Mouse (Mus musculus): ENCODE measurements around the gene Olfr311. TPM values are rescaled to one million over a fixed set of nuclear protein-coding genes. Genes with fewer than 3 reads are reported as not detected.

The Olfr311 gene
- polyA plus RNA-seq, 1 experiment from 2014 or later, result not detected

DNA sequence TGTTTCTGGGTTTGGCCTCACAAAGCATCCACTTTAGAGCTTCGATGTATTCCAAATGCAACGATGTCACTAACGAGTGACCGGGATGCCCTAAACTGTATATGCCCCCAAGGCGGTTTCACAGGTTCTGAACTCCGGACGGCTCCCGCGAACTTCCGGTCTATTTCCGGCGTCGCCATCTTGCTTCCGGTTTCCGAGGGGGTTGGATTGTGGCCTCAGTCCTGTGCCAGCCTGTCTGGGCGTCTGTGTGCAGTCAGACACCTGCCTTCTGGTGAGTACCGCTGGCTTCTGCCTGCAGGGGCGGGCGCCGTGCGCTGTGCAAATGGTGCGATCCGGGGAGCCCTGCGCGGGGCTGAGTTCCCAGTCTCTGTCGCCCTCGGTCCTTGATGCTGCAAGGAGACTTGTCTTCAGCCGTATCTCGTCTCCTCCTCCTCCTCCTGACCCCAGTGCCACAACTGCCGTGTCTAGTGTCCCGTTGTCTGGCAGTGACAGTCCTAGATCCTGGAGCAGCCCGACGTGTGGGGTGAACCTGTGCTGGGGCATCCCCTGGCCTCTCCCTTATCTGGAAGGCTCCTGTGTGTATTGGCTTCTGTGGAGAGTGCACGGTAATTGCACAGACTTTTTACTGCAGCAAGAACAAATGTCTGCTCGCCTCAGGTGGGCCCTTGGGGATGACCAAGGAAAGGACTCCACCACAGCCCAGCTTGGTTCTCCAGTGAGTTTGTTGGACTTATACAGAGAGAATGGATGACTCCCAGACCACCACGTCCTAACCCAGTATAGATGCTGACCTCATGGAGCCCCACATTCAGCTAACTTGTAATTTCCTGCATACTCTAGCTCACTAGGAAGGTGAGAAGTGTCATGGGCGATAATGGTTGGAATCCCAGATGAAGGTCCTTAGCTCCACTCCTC, 28.2 kb downstream of the Olfr311 start, which contains the start of gene 2810021J22Rik:
2810021J22Rik (plus strand) TSS at position 178 of the 915 bp plus-strand sequence.
- H3K27me3 ChIP-seq (ENCODE audit: insufficient read depth, low read length), result no peaks in the 10 kb centered on the region
- H3K4me3 ChIP-seq (ENCODE audit: low read length), result peak within 1 kb of the TSS; percentile 75
- peak within 1 kb of the TSS; percentile 55 for H3K4me2 ChIP-seq (replicated peaks; ENCODE audit: low read depth, low read length)
- peaks cover 13% of the 10 kb centered on the region; the same call in 1 of the 2 replicates for H3K36me3 ChIP-seq (ENCODE audit: insufficient read depth, low read length)
- H3K4me1 ChIP-seq (ENCODE audit: insufficient read depth, low read length), result peaks cover 9% of the 10 kb centered on the region; the same call in 1 of the 2 replicates
- H3K27ac ChIP-seq (ENCODE audit: low read length), result peak within 1 kb of the TSS; percentile 87
- peak within 1 kb of the TSS; percentile 72 for H3K9ac ChIP-seq (replicated peaks; ENCODE audit: low read length)
- no peaks in the 10 kb centered on the region for H3K9me3 ChIP-seq (ENCODE audit: low read length)
- peak; percentile 94 for ATAC-seq (ENCODE audit: low FRiP score, low TSS enrichment)
- 2% methylated on average over 37 of the region's 37 CpGs for WGBS

DNA sequence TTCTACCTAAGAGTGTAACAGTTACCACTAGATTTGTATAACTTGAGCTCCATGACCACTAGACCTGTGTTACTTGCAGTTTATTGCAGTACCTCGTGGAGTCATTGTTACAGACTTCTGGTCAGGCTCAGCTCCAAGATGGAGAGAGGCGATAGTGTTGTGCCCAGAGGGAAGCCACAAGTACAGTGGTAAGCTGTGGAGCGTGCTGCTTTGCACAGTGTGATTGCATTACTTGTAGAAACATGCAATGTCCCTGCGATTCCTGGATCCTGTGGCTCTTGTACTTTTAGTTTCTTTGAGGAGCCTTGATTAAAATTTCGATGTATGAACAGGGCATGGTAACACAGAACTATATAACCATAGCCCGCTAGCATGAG, 28.9 kb downstream of the Olfr311 start:
- Histone ChIP-seq H3K4me2 (replicated peaks; ENCODE audit: low read depth, low read length) (peak overlapping the region; percentile 55), H3K36me3 (ENCODE audit: insufficient read depth, low read length) (peaks cover 14% of the 10 kb centered on the region; the same call in 1 of the 2 replicates), H3K27ac (ENCODE audit: low read length) (peak overlapping the region; percentile 87; the same call in 1 of the 2 replicates), H3K27me3 (ENCODE audit: insufficient read depth, low read length) (no peaks in the 10 kb centered on the region), H3K9me3 (ENCODE audit: low read length) (no peaks in the 10 kb centered on the region), H3K4me3 (ENCODE audit: low read length) (peak overlapping the region; percentile 75), H3K9ac (replicated peaks; ENCODE audit: low read length) (peak overlapping the region; percentile 72), H3K4me1 (ENCODE audit: insufficient read depth, low read length) (peaks cover 9% of the 10 kb centered on the region; the same call in 1 of the 2 replicates)
- WGBS, result 72% methylated on average over 6 of the region's 6 CpGs
- ATAC-seq (ENCODE audit: low FRiP score, low TSS enrichment), result peak; percentile 57; the same call in 1 of the 2 replicates

DNA sequence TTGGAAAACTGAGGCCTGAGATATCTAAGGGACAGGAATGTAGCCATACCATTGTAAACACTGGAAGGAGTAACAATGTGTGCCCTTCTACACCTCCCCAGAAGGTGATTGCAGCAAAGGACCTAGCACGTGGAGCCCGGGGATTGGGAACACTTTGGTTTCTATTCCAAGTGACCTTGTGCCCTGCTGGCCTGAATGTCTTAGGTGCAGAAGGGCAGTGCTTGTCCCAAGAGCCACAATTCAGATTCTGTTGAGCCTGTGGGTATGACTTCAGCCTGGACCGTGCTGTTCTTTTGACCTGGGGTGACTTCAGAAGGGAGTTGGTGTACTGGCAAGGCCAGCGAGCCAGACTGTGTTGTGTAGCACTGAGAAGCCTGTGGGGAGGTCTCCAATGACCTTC, 31.9 kb downstream of the Olfr311 start:
- no peak for ATAC-seq (ENCODE audit: low FRiP score, low TSS enrichment)
- H3K9ac ChIP-seq (replicated peaks; ENCODE audit: low read length), result no peak overlapping the region
- WGBS, result 84% methylated on average over 4 of the region's 4 CpGs

DNA sequence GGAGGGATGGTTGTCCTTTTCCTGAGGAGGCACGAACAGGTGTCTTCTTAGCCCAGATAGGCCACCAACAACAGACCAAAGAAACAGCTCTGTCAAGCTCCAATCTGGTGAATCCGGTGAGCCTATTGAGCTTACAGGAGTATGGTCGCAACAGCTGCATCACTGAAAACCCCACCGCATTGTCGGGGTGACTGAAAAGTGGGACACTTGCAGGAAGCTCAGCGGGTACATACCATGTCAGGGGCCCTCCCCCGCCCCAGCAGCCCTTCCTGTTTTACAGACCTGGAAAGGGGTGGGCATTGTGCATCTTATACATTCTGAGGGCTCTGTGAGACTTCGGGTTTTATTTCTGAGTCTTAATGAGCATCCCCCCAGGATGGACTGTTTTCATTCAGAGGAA, 44.7 kb downstream of the Olfr311 start:
- H3K4me3 ChIP-seq (ENCODE audit: low read length), result no peak overlapping the region
- ATAC-seq (ENCODE audit: low FRiP score, low TSS enrichment), result no peak
- no peak overlapping the region for H3K27ac ChIP-seq (ENCODE audit: low read length)
- no peak overlapping the region for H3K4me2 ChIP-seq (replicated peaks; ENCODE audit: low read depth, low read length)
- H3K36me3 ChIP-seq (ENCODE audit: insufficient read depth, low read length), result peaks cover 29% of the 10 kb centered on the region
- no peaks in the 10 kb centered on the region for H3K27me3 ChIP-seq (ENCODE audit: insufficient read depth, low read length)
- 86% methylated on average over 8 of the region's 8 CpGs for WGBS
- no peaks in the 10 kb centered on the region for H3K4me1 ChIP-seq (ENCODE audit: insufficient read depth, low read length)
- no peak overlapping the region for H3K9ac ChIP-seq (replicated peaks; ENCODE audit: low read length)
- H3K9me3 ChIP-seq (ENCODE audit: low read length), result no peaks in the 10 kb centered on the region

More for the DNA sequence above, 31.9 kb downstream of the Olfr311 start:
- H3K4me3 ChIP-seq (ENCODE audit: low read length), result no peak overlapping the region
- peaks cover 9% of the 10 kb centered on the region; the same call in 1 of the 2 replicates for H3K4me1 ChIP-seq (ENCODE audit: insufficient read depth, low read length)
- no peak overlapping the region for H3K27ac ChIP-seq (ENCODE audit: low read length)
- no peaks in the 10 kb centered on the region for H3K9me3 ChIP-seq (ENCODE audit: low read length)
- no peak overlapping the region for H3K4me2 ChIP-seq (replicated peaks; ENCODE audit: low read depth, low read length)
- H3K36me3 ChIP-seq (ENCODE audit: insufficient read depth, low read length), result peaks cover 14% of the 10 kb centered on the region; the same call in 1 of the 2 replicates
- no peaks in the 10 kb centered on the region for H3K27me3 ChIP-seq (ENCODE audit: insufficient read depth, low read length)

DNA sequence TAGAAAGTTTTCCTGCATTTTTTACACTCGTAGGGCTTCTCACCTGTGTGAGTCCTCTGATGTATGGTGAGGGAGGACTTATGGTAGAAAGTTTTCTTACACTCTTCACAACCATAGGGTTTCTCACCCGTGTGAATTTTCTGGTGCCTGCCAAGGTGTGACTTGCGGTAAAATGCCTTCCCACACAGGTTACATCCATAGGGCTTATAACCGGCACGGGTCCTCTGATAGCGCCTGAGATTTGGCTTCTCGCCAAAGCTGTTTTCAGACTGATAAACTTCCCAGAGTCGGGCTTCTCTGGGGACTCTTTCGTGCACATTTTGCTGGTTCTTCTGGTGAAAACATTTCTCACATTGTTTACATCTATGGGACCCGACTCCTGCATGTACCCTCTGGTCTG, 51.5 kb downstream of the Olfr311 start:
- no peak overlapping the region for H3K9ac ChIP-seq (replicated peaks; ENCODE audit: low read length)
- no peak overlapping the region for H3K4me3 ChIP-seq (ENCODE audit: low read length)
- WGBS, result 83% methylated on average over 10 of the region's 10 CpGs
- H3K9me3 ChIP-seq (ENCODE audit: low read length), result no peaks in the 10 kb centered on the region
- ATAC-seq (ENCODE audit: low FRiP score, low TSS enrichment), result no peak
- H3K4me1 ChIP-seq (ENCODE audit: insufficient read depth, low read length), result no peaks in the 10 kb centered on the region
- H3K36me3 ChIP-seq (ENCODE audit: insufficient read depth, low read length), result peaks cover 35% of the 10 kb centered on the region
- H3K4me2 ChIP-seq (replicated peaks; ENCODE audit: low read depth, low read length), result no peak overlapping the region
- no peaks in the 10 kb centered on the region for H3K27me3 ChIP-seq (ENCODE audit: insufficient read depth, low read length)
- no peak overlapping the region for H3K27ac ChIP-seq (ENCODE audit: low read length)

Other genes starting within 250 kb of the Olfr311 start
- not detected in 2 replicates for gene Olfr324, start 244.1 kb upstream of the Olfr311 start, polyA plus RNA-seq (2015; fragmentation: Nextera tagmentation; extraction: Ambion mirVana)
- gene 2210407C18Rik, start 223.2 kb upstream of the Olfr311 start, polyA plus RNA-seq (2015; fragmentation: Nextera tagmentation; extraction: Ambion mirVana), result not detected in 2 replicates
- gene Olfr323, start 208.8 kb upstream of the Olfr311 start, polyA plus RNA-seq (2015; fragmentation: Nextera tagmentation; extraction: Ambion mirVana), result not detected in 2 replicates
- 0.10 TPM in 1 of 2 replicates, not detected in the other for gene Trim58, start 198.8 kb upstream of the Olfr311 start, polyA plus RNA-seq (2015; fragmentation: Nextera tagmentation; extraction: Ambion mirVana)
- gene Olfr322, start 180.5 kb upstream of the Olfr311 start, polyA plus RNA-seq (2015; fragmentation: Nextera tagmentation; extraction: Ambion mirVana), result 0.04 and 0.12 TPM in 2 replicates
- gene Olfr320, start 158.2 kb upstream of the Olfr311 start, polyA plus RNA-seq (2015; fragmentation: Nextera tagmentation; extraction: Ambion mirVana), result 0.05 TPM in 1 of 2 replicates, not detected in the other
- not detected in 2 replicates for gene Olfr319, start 140.1 kb upstream of the Olfr311 start, polyA plus RNA-seq (2015; fragmentation: Nextera tagmentation; extraction: Ambion mirVana)
- not detected in 2 replicates for gene Olfr318, start 115.2 kb upstream of the Olfr311 start, polyA plus RNA-seq (2015; fragmentation: Nextera tagmentation; extraction: Ambion mirVana)
- not detected in 2 replicates for gene Olfr317, start 100.0 kb upstream of the Olfr311 start, polyA plus RNA-seq (2015; fragmentation: Nextera tagmentation; extraction: Ambion mirVana)
- not detected in 2 replicates for gene Olfr316, start 86.5 kb upstream of the Olfr311 start, polyA plus RNA-seq (2015; fragmentation: Nextera tagmentation; extraction: Ambion mirVana)
- gene Olfr315, start 66.1 kb upstream of the Olfr311 start, polyA plus RNA-seq (2015; fragmentation: Nextera tagmentation; extraction: Ambion mirVana), result not detected in 2 replicates
- not detected in 2 replicates for gene Olfr314, start 56.3 kb upstream of the Olfr311 start, polyA plus RNA-seq (2015; fragmentation: Nextera tagmentation; extraction: Ambion mirVana)
- 0.31 and 0.85 TPM in 2 replicates for gene Fam183b, start 37.3 kb upstream of the Olfr311 start, polyA plus RNA-seq (2015; fragmentation: Nextera tagmentation; extraction: Ambion mirVana)
- gene Olfr313, start 24.3 kb upstream of the Olfr311 start, polyA plus RNA-seq (2015; fragmentation: Nextera tagmentation; extraction: Ambion mirVana), result not detected in 2 replicates
- gene Olfr312, start 10.0 kb upstream of the Olfr311 start, polyA plus RNA-seq (2015; fragmentation: Nextera tagmentation; extraction: Ambion mirVana), result not detected in 2 replicates
- 10.2 and 10.6 TPM in 2 replicates for gene Gm12258, start 7.9 kb downstream of the Olfr311 start, polyA plus RNA-seq (2015; fragmentation: Nextera tagmentation; extraction: Ambion mirVana)
- gene 2810021J22Rik, start 28.0 kb downstream of the Olfr311 start, polyA plus RNA-seq (2015; fragmentation: Nextera tagmentation; extraction: Ambion mirVana), result 9.1 and 9.4 TPM in 2 replicates
- gene Zfp39, start 65.0 kb downstream of the Olfr311 start, polyA plus RNA-seq (2015; fragmentation: Nextera tagmentation; extraction: Ambion mirVana), result 6.0 and 7.3 TPM in 2 replicates
- 0.10 TPM in 1 of 2 replicates, not detected in the other for gene Btnl10, start 78.7 kb downstream of the Olfr311 start, polyA plus RNA-seq (2015; fragmentation: Nextera tagmentation; extraction: Ambion mirVana)
- 217 and 219 TPM in 2 replicates for gene Rnf187, start 99.7 kb downstream of the Olfr311 start, polyA plus RNA-seq (2015; fragmentation: Nextera tagmentation; extraction: Ambion mirVana)
- gene Hist3h2ba, start 109.7 kb downstream of the Olfr311 start, polyA plus RNA-seq (2015; fragmentation: Nextera tagmentation; extraction: Ambion mirVana), result 93.4 and 93.5 TPM in 2 replicates
- gene Hist3h2a, start 115.4 kb downstream of the Olfr311 start, polyA plus RNA-seq (2015; fragmentation: Nextera tagmentation; extraction: Ambion mirVana), result 39.5 and 39.7 TPM in 2 replicates
- 0.42 and 0.64 TPM in 2 replicates for gene Trim17, start 115.4 kb downstream of the Olfr311 start, polyA plus RNA-seq (2015; fragmentation: Nextera tagmentation; extraction: Ambion mirVana)
- gene Trim11, start 138.8 kb downstream of the Olfr311 start, polyA plus RNA-seq (2015; fragmentation: Nextera tagmentation; extraction: Ambion mirVana), result 22.9 and 25.9 TPM in 2 replicates